Mouse (Mus musculus): ENCODE measurements around the gene Gm42417. TPM values are rescaled to one million over a fixed set of nuclear protein-coding genes. Genes with fewer than 3 reads are reported as not detected.

Gene Gm42417
- polyA plus RNA-seq, 1 experiment from 2014 or later = 0.69 TPM

- 77% methylated on average over 2 of the region's 2 CpGs for WGBS
- no peaks in the 10 kb centered on the region for H3K9me3 ChIP-seq (replicated peaks)
- no peak overlapping the region for H3K27ac ChIP-seq (replicated peaks)
- no peak for DNase-seq (ENCODE audit: low spot score)
- peaks cover 23% of the 10 kb centered on the region for H3K36me3 ChIP-seq
- peaks cover 13% of the 10 kb centered on the region for H3K4me1 ChIP-seq
- H3K27me3 ChIP-seq (ENCODE audit: low read depth, poor library complexity, severe bottlenecking) = no peaks in the 10 kb centered on the region
- H3K4me3 ChIP-seq = no peak overlapping the region
Observed at GRCm38 (mm10) chr1:36496719-36497118, 42.5 kb downstream of the Gm42417 start.

GRCm38 (mm10) chr1:36493299-36493698, 45.9 kb downstream of the Gm42417 start:
- no peak overlapping the region for H3K4me3 ChIP-seq
- H3K36me3 ChIP-seq = peaks cover under 1% of the 10 kb centered on the region; the same call in 1 of the 2 replicates
- H3K9me3 ChIP-seq (replicated peaks) = no peaks in the 10 kb centered on the region
- H3K27me3 ChIP-seq (ENCODE audit: low read depth, poor library complexity, severe bottlenecking) = no peaks in the 10 kb centered on the region
- DNase-seq (ENCODE audit: low spot score) = no peak
- H3K4me1 ChIP-seq = peaks cover 13% of the 10 kb centered on the region
- H3K27ac ChIP-seq (replicated peaks) = no peak overlapping the region
- 74% methylated on average over 6 of the region's 6 CpGs for WGBS

GRCm38 (mm10) chr1:36492416-36493139, 46.7 kb downstream of the Gm42417 start:
- peak overlapping the region; percentile 65 for H3K27ac ChIP-seq (replicated peaks)
- H3K9me3 ChIP-seq (replicated peaks) = no peaks in the 10 kb centered on the region
- WGBS = 49% methylated on average over 9 of the region's 9 CpGs
- H3K36me3 ChIP-seq = no peaks in the 10 kb centered on the region
- no peaks in the 10 kb centered on the region for H3K27me3 ChIP-seq (ENCODE audit: low read depth, poor library complexity, severe bottlenecking)
- H3K4me3 ChIP-seq = no peak overlapping the region
- DNase-seq (ENCODE audit: low spot score) = peak; percentile 44
- H3K4me1 ChIP-seq = peaks cover 18% of the 10 kb centered on the region

DNA sequence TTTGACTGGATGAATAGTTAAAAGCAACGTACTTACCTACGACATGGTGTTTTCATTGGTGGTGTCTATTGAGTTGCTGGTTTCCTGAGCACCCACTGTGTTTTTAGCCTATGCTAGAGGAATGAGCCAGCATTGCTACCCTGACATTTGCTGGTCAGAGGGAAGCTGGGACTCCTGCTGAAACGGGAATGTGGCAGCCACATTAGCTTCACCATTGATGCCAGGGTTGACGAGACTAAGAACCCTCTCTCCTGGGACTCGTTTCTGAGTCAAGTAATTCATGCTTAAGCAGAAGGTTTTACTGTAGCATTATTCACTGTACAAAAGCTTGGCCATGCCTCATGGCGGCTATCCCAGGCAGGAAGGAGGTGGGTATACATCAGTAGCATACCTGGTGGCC, 49.6 kb downstream of the Gm42417 start:
- Histone ChIP-seq H3K9me3 (replicated peaks) (no peaks in the 10 kb centered on the region), H3K36me3 (no peaks in the 10 kb centered on the region), H3K4me3 (no peak overlapping the region), H3K27ac (replicated peaks) (no peak overlapping the region), H3K4me1 (peaks cover 32% of the 10 kb centered on the region), H3K27me3 (ENCODE audit: low read depth, poor library complexity, severe bottlenecking) (no peaks in the 10 kb centered on the region; the same call in 1 of the 2 replicates)
- WGBS = 76% methylated on average over 6 of the region's 6 CpGs
- DNase-seq (ENCODE audit: low spot score) = no peak

DNA sequence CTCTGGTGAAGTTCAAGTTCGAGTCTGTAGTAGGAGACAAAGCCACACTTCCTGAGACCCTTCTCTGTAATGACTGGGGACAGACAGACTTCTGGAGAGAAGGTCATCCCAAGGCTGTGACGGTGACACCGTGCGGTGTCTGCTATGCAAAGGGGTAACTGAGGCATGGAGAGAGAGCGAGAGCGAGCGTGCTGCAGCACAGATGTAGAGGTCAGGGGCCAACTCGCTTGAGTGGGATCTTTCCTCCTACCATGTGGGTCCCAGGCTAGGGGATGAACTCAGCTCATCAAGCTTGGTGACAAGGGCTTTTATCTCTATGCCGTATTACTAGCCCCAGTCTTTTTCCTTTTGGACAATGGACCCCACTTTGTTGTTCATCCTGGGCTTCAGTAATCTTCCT, 52.1 kb downstream of the Gm42417 start:
- H3K4me1 ChIP-seq = peaks cover 24% of the 10 kb centered on the region
- H3K4me3 ChIP-seq = no peak overlapping the region
- H3K27me3 ChIP-seq (ENCODE audit: low read depth, poor library complexity, severe bottlenecking) = no peaks in the 10 kb centered on the region; the same call in 1 of the 2 replicates
- 59% methylated on average over 9 of the region's 9 CpGs for WGBS
- no peak overlapping the region for H3K27ac ChIP-seq (replicated peaks)
- peak; percentile 23 for DNase-seq (ENCODE audit: low spot score)
- H3K9me3 ChIP-seq (replicated peaks) = no peaks in the 10 kb centered on the region
- H3K36me3 ChIP-seq = no peaks in the 10 kb centered on the region

- Histone ChIP-seq H3K27me3 (ENCODE audit: low read depth, poor library complexity, severe bottlenecking) (no peaks in the 10 kb centered on the region; the same call in 1 of the 2 replicates), H3K36me3 (no peaks in the 10 kb centered on the region), H3K4me3 (no peak overlapping the region), H3K27ac (replicated peaks) (no peak overlapping the region), H3K4me1 (peaks cover 22% of the 10 kb centered on the region), H3K9me3 (replicated peaks) (no peaks in the 10 kb centered on the region)
- WGBS = 90% methylated on average over 7 of the region's 7 CpGs
- no peak for DNase-seq (ENCODE audit: low spot score)
Observed at GRCm38 (mm10) chr1:36485080-36485479, 54.1 kb downstream of the Gm42417 start.

DNA sequence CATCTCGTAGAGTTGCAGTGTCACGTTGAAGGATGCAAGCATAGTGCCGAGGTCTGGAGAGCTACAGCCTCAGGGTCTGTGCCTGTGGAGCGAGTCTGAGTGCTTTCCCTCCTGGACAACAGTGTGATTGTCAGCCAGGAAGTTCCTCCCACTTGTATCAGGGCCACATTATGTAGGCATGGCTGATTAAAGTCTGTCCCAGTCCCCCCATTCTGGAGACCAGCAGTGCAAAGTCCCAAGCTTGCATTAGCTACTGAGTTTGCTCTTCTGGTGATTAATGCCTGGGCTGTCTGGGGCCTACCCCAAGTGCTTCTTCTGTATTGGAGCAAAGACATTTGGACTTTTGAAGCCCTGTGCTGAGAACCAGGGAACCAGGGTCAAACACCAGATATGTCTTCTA, 55.4 kb downstream of the Gm42417 start:
- H3K4me3 ChIP-seq = no peak overlapping the region
- no peak for DNase-seq (ENCODE audit: low spot score)
- H3K4me1 ChIP-seq = peaks cover 25% of the 10 kb centered on the region
- 85% methylated on average over 4 of the region's 4 CpGs for WGBS
- H3K27me3 ChIP-seq (ENCODE audit: low read depth, poor library complexity, severe bottlenecking) = no peaks in the 10 kb centered on the region; the same call in 1 of the 2 replicates
- H3K9me3 ChIP-seq (replicated peaks) = no peaks in the 10 kb centered on the region
- H3K27ac ChIP-seq (replicated peaks) = no peak overlapping the region
- no peaks in the 10 kb centered on the region for H3K36me3 ChIP-seq

Small RNA genes lying within 50 kb of the gene (microRNA-seq; reads per million reads assigned to microRNA genes)
- not detected for gene Gm47280

Other genes with a start within 250 kb of the Gm42417 start
- gene Arid5a, start 231.7 kb downstream of the Gm42417 start, polyA plus RNA-seq (2016; fragmentation: Nextera tagmentation; extraction: Ambion mirVana) = 3.4 and 4.0 TPM in 2 replicates
- 49.7 and 53.6 TPM in 2 replicates for gene Kansl3, start 170.2 kb downstream of the Gm42417 start, polyA plus RNA-seq (2016; fragmentation: Nextera tagmentation; extraction: Ambion mirVana)
- 1.8 and 1.9 TPM in 2 replicates for gene Fer1l5, start 167.1 kb downstream of the Gm42417 start, polyA plus RNA-seq (2016; fragmentation: Nextera tagmentation; extraction: Ambion mirVana)
- 63.5 and 69.9 TPM in 2 replicates for gene Lman2l, start 94.2 kb downstream of the Gm42417 start, polyA plus RNA-seq (2016; fragmentation: Nextera tagmentation; extraction: Ambion mirVana)
- gene Cnnm4, start 67.8 kb downstream of the Gm42417 start, polyA plus RNA-seq (2016; fragmentation: Nextera tagmentation; extraction: Ambion mirVana) = 15.5 and 15.6 TPM in 2 replicates
- gene Cnnm3, start 27.6 kb downstream of the Gm42417 start, polyA plus RNA-seq (2016; fragmentation: Nextera tagmentation; extraction: Ambion mirVana) = 2.6 and 3.1 TPM in 2 replicates
- gene Ankrd23, start 2.5 kb downstream of the Gm42417 start, polyA plus RNA-seq (2016; fragmentation: Nextera tagmentation; extraction: Ambion mirVana) = 16.3 and 17.4 TPM in 2 replicates
- gene Ankrd39, start 8.0 kb upstream of the Gm42417 start, polyA plus RNA-seq (2016; fragmentation: Nextera tagmentation; extraction: Ambion mirVana) = 17.8 and 21.2 TPM in 2 replicates
- 20.8 and 26.3 TPM in 2 replicates for gene Sema4c, start 18.9 kb upstream of the Gm42417 start, polyA plus RNA-seq (2016; fragmentation: Nextera tagmentation; extraction: Ambion mirVana)
- gene Fam178b, start 143.8 kb upstream of the Gm42417 start, polyA plus RNA-seq (2016; fragmentation: Nextera tagmentation; extraction: Ambion mirVana) = 0.33 and 0.50 TPM in 2 replicates
- gene Cox5b, start 152.0 kb upstream of the Gm42417 start, polyA plus RNA-seq (2016; fragmentation: Nextera tagmentation; extraction: Ambion mirVana) = 531 and 539 TPM in 2 replicates
- gene 4933424G06Rik, start 170.7 kb upstream of the Gm42417 start, polyA plus RNA-seq (2016; fragmentation: Nextera tagmentation; extraction: Ambion mirVana) = 0.10 and 0.24 TPM in 2 replicates
- 142 and 145 TPM in 2 replicates for gene Actr1b, start 175.0 kb upstream of the Gm42417 start, polyA plus RNA-seq (2016; fragmentation: Nextera tagmentation; extraction: Ambion mirVana)
- 0.26 and 0.43 TPM in 2 replicates for gene Zap70, start 222.4 kb upstream of the Gm42417 start, polyA plus RNA-seq (2016; fragmentation: Nextera tagmentation; extraction: Ambion mirVana)